Mouse (Mus musculus): ENCODE results near the gene Tor3a.

Gene Tor3a

GRCm38 (mm10) chr1:156674195-156675000 lies at the start of gene Tor3a:
Gene Tor3a (minus strand): TSS chr1:156674356.
- DNase-seq: peak; percentile 64 to 68

DNA sequence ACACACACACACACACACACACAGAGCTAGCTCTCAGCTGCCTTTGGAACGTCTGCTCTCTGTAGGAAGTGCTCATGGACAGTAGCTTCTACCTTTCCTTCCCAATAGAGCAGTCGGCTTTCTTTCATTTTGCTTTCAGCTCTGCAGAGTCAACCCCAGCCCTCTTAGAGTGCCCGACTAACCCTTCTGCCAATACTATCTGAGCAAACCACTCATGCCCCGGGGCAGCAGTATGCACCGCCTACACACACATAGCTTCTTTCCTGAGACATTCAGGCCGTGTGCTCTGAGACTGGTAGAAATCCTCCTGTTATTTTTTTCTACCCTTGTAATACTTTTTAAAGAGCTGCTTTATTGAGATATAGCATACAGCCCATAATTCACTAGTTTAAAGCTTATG lies 47.9 kb upstream of the Tor3a start:
- no peak for DNase-seq

GRCm38 (mm10) chr1:156720046-156720445 lies 45.9 kb upstream of the Tor3a start:
- no peak for DNase-seq

DNA sequence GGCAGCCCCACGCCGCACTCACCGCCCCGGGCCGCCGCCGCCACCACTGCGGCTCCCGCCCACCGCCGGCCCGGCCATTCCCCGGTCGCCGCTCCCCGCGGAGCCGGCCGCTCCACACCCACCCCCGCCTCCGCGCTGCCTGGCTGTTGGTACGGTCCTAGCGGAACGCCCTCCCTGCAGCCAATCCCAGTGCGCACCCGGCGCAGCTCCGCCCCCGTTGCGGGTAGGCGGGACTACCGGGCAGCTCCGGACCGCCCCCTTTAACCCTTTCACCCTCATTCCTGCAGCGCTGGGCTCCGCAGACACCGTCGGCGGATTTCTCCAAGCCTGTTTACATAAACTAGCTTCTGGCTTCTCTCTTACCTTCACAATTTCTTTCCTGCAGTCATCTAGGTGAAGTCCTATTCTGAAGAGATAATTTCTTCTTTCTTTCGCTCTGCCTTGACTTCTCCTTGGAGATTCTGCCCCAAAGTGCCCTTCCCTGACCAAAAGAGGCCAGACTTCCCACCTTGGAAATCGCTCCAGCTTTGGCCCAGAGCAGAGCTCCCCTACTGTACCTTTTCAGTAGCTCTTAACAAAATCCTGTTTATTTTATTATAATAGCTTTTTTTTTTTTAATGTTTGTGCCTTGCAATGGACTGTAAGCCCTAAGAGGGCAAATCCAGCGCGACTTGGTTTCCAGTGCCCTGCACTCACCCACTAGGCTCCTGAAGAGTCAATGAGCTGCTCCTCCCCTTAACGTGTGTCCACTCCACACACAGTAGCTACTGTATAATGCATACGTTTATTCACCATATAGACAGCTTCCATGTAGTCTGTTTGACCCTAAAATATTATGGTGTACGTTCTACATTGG lies 45.0 kb upstream of the Tor3a start, which contains the start of gene Fam20b:
Gene Fam20b (minus strand): TSS at position 137 of the 856 bp plus-strand sequence.
- DNase-seq: peak; percentile 98 to 99

DNA sequence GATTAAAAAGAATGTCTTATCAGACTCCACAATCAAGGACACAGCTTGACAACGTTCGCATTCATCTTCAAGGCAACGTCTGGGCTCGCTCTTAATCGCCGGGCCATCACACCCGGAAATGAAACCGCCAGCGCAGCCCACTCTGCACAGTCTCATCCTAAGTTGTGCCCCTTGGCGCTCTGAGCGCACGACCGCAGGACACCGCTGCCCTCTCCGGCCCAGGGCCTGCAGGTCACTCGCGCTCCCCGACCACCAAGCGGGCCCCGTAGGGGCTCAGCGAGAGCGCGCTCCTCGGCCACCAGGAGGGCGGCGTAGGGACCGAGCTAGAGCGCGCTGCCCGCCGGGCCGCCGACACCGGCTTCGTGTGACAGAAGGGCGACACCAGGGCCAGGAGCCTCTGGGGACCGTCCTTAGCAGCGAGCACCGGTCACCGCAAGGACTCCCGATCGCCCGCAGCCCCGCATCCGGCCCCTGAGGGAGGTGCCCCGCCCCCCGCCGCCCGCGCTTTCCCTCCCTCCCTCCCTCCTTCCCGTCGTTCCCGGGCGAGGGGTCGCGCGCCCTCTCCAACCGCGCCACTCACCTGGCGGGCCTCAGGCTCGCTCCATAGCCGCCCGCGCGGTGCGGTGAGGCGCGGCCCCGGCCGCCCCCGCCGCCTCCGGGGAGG lies 44.3 kb upstream of the Tor3a start:
- DNase-seq: no peak

DNA sequence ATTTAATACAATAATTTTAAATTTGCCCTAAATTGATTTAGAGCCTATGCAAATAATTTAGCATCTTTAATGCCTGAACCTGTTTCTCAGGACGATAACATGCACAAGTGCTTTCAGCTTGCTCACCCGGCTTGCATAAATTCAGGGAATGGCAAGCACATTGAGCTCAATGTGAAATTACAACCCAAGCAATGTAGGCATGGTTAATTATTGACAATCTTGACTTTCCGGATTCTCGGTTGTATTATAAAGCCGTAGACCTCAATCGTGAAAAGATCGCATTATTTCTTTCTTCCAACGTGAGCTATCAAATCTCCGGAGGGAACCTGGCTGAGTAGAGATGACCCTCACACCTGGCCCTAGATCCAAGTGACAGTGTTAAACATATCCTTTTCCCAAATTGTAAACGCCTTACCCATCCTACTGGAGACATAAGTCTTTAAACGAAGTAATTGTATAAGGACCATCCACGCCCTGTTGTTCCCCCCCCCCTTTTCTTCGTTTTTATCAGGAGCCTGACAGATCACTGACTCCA lies 43.7 kb upstream of the Tor3a start:
- no peak for DNase-seq

DNA sequence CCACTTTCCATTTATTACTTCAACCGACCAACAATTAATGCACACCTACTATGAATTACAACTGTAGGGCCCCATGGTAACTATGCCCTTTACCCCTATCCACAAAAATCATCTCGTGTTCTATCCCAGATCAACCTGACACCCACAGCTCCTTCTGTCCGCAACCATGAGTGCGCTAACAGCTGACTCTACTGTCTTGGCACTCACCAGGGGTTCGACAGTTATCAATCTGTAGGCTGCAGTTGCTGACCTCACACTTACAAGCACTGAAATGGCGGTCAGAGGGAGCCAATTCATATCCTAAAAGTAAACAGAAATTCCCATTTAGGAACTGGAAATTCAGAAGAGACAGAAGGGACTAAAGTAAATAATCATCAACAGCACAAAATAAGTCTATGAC lies 42.5 kb upstream of the Tor3a start:
- no peak for DNase-seq

GRCm38 (mm10) chr1:156710472-156711098 lies 36.4 kb upstream of the Tor3a start:
- peak; percentile 36 to 47 for DNase-seq

DNA sequence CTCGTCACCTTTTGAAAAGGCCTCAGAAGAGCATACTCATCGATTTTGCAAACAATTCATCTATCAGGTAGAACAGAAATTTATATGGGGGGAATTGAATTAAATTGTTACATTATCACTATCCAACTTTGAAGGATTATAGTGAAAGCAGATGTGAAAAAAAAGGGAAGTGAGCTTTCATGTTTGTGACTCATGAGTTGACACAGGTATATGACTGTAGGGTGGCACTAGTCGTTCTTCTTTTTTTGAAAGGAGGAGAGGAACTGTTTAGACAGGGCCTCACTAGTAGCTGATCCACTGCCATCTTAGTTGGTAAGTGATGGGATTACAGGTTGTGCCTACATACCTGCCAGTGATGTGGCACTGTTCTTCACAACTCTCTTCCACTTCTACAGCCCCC lies 34.5 kb upstream of the Tor3a start:
- DNase-seq: no peak

DNA sequence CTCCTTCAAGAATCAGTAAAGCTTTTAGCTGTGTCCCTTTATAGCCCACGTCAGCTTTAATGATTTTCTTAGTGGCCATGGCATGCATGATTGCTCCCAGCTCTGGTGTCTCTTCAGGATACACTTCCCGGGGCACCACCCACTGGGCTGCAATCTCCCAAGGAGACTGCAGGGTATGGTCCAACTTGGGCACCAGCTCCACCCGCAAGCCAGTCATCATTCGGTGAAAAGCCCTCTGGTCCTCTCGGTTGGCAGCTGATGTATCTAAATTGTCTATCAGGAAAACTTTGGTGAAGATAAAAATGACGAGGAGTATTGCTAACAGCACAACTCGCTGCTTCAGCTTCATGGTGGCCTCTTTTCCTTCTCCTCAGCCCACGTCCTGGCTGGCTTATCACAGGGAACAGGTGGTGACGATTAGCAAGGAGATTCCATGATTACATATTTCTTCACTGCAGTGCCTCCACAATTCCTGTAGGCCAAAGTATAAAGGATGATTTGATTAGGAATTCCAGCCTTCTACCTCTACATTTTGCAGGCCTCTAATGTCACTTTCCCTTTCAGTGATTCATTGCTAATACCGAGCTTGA lies 31.6 kb upstream of the Tor3a start:
- peak in 1 of 2 experiments; percentile 30 for DNase-seq

DNA sequence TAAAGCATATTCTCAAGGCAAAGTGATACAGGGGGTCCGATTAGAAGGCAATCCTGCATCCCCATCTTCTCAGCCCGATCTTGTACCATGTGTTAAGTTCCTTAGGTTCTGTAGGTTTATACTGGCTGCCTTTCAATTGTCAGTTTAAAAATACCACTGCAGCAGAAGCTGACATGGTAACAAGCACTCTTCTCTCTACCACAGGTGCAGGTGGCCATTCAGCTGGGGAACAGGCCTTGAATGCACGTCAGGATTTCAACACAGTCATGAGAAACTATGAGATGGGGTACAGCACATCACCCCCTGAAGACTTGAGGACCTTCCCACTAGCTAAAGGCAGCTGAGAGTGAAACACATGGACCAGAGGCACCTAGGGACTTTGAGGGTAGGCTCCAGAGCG lies 29.3 kb upstream of the Tor3a start:
- DNase-seq: no peak

DNA sequence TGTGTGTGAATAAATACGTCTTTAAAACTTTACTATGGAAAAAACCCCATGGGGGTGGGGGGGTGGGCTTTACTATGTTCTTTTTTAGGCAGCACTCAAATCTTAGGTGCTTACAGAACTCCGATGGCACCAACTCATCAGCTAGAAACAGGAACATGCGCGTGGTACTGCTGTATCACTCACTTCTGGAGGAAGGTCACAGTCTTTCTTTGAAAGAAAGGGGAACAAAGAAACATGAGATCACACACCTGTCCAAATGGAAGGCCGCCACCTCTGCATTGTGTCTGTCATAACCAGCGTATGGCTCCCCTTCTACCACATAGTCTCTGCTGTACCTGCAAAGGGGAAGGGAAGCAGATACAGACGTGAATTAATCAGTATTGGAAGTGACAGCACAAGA lies 28.0 kb upstream of the Tor3a start:
- DNase-seq: no peak

DNA sequence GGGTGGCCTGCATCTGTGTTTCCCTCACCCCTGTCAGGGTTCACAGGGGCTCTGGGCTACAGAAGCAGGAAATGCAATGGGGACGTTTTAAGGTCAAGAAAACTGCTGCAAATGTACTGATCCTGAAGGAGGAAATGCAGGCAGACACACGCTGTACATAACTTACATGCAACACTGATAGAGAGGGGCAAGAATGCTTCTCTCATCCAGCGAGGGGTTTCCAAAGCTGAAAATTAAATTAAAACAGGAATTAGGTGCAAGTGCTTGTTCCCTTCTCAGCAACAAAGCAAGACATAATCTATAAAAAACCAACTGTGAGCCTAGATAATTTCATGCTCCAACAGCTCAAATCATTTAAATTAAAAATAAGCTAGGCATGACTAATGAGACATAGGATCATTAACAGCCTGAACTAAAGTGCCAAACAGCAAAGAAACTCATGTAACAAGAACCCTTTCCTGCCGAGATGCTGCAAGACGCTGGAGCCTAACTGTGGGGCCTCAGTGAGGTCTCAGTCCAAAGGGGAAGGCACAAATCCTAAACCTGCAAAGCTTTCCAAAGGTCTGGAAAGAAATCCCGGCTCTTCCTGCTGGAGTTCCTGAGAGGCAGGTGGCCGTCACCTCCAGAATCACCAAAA lies 12.0 kb upstream of the Tor3a start:
- DNase-seq: no peak

GRCm38 (mm10) chr1:156679599-156679998 lies 5.4 kb upstream of the Tor3a start:
- DNase-seq: no peak

DNA sequence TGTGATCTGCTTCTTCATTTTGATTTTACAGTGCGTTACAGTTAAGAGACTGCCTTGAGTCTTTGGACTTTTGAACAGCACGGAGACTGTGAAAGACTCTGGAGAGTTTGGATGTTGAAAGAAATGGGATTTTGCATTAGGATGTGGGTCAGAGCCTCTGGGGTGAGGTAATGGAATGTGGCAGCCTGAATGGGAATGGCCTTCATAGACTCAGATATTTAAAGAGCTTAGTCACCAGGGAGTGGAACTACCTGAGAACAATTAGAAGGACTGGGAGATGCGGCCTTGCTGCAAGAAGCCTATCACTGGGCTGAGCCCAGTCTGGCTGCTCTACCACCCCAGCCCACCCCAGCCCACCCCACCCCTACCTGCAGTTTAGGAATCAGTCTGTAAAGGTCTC lies 3.1 kb upstream of the Tor3a start:
- no peak for DNase-seq

DNA sequence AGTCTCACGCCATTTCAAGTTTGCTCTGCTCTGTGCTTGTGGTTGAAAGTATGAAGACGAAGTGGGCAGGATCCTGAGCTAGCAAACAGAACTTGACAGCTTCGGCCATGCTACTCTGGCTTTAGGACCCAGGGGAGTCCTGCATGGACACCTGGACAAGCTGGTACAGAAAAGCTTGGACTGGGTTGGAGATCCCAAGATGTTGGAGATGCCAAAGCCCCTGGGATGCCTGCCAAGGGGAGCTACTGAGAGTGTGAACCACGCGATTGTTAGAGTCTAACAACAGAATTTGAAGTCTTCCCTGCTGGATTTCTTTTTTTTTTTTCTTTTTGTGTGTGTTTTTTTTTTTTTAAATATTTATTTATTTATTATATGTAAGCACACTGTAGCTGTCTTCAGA lies 2.4 kb upstream of the Tor3a start:
- DNase-seq: peak in 1 of 2 experiments; percentile 73

DNA sequence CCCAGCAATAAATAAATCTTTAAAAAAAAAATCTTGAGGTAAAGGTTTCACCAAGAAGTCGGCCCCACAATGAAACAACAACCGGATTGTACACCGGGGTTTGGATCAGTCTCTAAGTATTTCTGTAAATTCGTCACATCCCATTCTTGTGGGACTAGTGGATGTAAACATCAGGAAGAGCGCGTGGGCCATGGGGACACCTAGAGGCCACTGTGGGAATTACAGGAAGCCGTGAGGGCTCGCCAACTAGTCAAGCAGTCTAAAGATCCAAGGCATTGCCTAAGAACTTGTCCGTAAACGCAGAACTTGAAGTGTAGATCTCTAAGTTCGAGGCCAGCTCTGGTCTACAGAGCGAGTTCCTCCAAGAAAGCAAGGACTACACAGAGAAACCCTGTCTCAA lies 2.0 kb upstream of the Tor3a start:
- peak; percentile 69 to 78 for DNase-seq

- DNase-seq: peak in 1 of 2 experiments; percentile 47
These were observed 521 bp downstream of the Tor3a start for GRCm38 (mm10) chr1:156673476-156674194.

DNA sequence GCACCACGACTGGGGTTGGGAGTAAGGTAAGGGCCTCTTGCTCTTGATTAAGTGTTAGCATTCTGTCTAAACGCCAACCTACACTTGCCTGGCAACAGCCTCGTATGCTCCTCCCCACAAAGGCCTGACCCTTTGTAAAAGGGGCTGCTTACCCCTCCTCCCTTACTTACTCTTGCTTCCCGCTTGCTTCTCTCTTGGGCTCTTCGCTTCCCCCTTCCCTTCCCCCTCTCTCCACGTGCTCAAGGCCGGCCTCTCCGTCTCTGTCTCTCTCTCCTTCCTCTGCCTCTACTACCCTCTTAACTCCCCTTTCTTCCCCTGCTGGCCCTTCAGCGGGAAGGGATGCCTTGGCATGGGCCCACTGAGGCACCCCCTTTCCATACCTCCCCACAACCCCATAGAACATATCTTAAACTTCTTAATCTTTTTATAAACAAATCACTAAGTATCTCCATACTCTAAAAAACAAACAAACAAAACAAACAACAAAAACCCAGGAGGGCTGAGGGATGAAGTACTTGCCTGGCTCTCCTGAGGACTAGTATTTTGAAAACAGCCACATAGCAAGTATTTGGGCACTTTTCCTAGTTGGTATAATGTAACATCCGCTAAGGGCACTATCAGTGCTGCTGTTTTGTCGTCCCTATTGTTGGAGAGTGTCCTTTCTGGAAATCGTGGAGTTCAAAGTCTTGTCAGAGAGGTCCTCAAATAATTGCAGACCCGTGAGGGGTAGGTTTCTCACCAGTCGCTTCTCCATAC lies 1.3 kb downstream of the Tor3a start:
- no peak for DNase-seq

- no peak for DNase-seq
These were observed 2.2 kb downstream of the Tor3a start for GRCm38 (mm10) chr1:156671921-156672320.
